Mouse (Mus musculus) liver, embryonic 14.5 days (tissue): ENCODE data around the gene Per1.

Experiments
- CTCF ChIP-seq: IDR thresholded peaks from 2 replicates; pipeline ENCODE4 v1.5.1; 2016; ENCODE audit warnings: antibody characterized with exemption, low read depth, control low read depth
- EP300 ChIP-seq: IDR thresholded peaks from 2 replicates; pipeline ENCODE4 v1.6.1; 2016; ENCODE audit warnings: antibody characterized with exemption, low read depth

GRCm38 (mm10) chr11:69052824-69053421 lies 42.1 kb upstream of the Per1 start:
- no peak for TF ChIP-seq EP300
- TF ChIP-seq CTCF = no peak
